ENCODE assay signal across 8 mouse cellular contexts in the genomic region with DNA sequence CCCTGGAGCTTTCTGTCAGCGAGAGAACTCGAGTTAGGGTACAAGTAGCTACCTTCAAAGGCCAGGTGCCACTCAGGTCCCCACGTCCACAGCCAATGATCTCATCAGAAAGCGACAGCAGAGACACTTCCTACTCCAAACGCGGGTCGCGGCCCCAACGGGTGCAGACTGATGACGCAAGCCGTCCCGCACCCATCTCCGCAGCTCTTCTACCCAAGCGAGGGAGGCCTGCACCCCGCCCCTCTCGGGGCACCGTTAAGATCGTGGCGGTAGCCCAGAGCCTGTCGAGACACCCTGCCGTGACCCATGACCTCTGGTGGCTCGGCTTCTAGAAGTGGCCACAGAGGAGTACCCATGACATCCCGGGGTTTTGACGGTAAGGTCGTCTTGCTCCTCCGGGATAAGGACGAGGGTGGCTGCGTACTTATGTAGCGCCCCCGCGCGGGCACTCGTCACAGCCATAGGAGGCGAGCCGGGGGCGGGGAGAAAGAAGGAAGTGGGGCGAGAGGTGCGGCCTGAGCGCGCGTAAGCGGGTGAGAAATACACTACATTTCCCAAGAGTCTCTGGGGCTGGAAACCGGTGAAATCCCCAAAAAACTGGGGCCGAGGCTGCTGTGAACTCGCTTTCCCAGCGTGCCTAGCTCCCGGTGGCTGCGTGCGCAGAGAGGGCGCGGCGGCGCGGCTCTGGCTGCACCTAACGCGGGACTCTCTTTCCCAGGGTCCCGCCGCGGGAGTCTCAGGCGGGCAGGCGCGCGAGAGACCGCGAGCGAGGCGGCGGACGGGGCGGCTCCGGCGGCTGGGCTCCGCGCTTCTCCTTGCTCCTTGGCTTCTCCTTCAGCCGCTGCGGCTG. TPM values are rescaled to one million over a fixed set of nuclear protein-coding genes. Genes with fewer than 3 reads are reported as not detected.
DNase-seq lines count a peak whose midpoint lies in the region; ATAC-seq and TF ChIP-seq lines count a peak whose summit lies in the region.

Gene Tpr (plus strand): TSS at position 201 of the 850 bp plus-strand sequence.
Gene Odr4 (minus strand): TSS at position 443 of the 850 bp plus-strand sequence.

- TF ChIP-seq CTCF in G1E (IDR thresholded peaks at IDR 0.05; ENCODE audit: low read depth, low read length) = peak; percentile 67
- TF ChIP-seq CTCF in layer of hippocampus, adult 2 months (conservative IDR thresholded peaks at IDR 0.05) = peak; percentile 83
- peak; percentile 77 for TF ChIP-seq CTCF in lung, embryonic 14.5 days (IDR thresholded peaks at IDR 0.05; ENCODE audit: low read depth)
- peak; percentile 75; the same call in 1 of the 2 replicates for TF ChIP-seq CTCF in olfactory bulb, adult 2 months (IDR thresholded peaks at IDR 0.05; ENCODE audit: insufficient read depth, low read depth, low read length)
- TF ChIP-seq CTCF in thymus, adult 2 months (IDR thresholded peaks at IDR 0.05; ENCODE audit: borderline replicate concordance, control insufficient read depth, extremely low read depth, insufficient read depth, low read length, poor library complexity) = peak; percentile 94

- TF ChIP-seq POLR2A in olfactory bulb, adult 2 months (IDR thresholded peaks at IDR 0.05; ENCODE audit: insufficient read depth, low read depth, low read length) = peak; percentile 69
- TF ChIP-seq POLR2A in thymus, adult 2 months (IDR thresholded peaks at IDR 0.05; ENCODE audit: control insufficient read depth, extremely low read depth, insufficient read depth, low read length, poor library complexity) = peak; percentile 90

- H3K9me3 ChIP-seq in G1E (replicated peaks) = no peaks in the 10 kb centered on the region
- no peaks in the 10 kb centered on the region for H3K9me3 ChIP-seq in forebrain, embryonic 16.5 days (ENCODE audit: control insufficient read depth, low read length)
- no peaks in the 10 kb centered on the region for H3K9me3 ChIP-seq in lung, embryonic 14.5 days (ENCODE audit: low read depth, low read length)

- no peaks in the 10 kb centered on the region for H3K27me3 ChIP-seq in G1E (ENCODE audit: insufficient read depth, low read length)
- H3K27me3 ChIP-seq in forebrain, embryonic 16.5 days (replicated peaks; ENCODE audit: control insufficient read depth, insufficient read depth, low read length) = no peaks in the 10 kb centered on the region
- H3K27me3 ChIP-seq in lung, embryonic 14.5 days (ENCODE audit: insufficient read depth, low read length) = no peaks in the 10 kb centered on the region
- no peaks in the 10 kb centered on the region for H3K27me3 ChIP-seq in thymus, adult 2 months (ENCODE audit: control insufficient read depth, insufficient read depth, low read length)

- ATAC-seq in G1E (ENCODE audit: extremely low read depth, insufficient number of reproducible peaks, low FRiP score, poor library complexity, severe bottlenecking) = peak; percentile 87
- peak; percentile 98 for ATAC-seq in forebrain, embryonic 16.5 days
- ATAC-seq in lung, embryonic 14.5 days (ENCODE audit: insufficient read depth) = peak; percentile 97

- H3K27ac ChIP-seq in forebrain, embryonic 16.5 days (ENCODE audit: low read length) = peak within 1 kb of the TSS; percentile 98
- H3K27ac ChIP-seq in layer of hippocampus, adult 2 months = peak within 1 kb of the TSS; percentile 97
- H3K27ac ChIP-seq in lung, embryonic 14.5 days (ENCODE audit: low read depth) = peak within 1 kb of the TSS; percentile 94
- peak within 1 kb of the TSS; percentile 99 for H3K27ac ChIP-seq in olfactory bulb, adult 2 months (ENCODE audit: insufficient read depth, low read depth, low read length)
- peak within 1 kb of the TSS; percentile 69 for H3K27ac ChIP-seq in thymus, adult 2 months (ENCODE audit: control insufficient read depth, insufficient read depth, low read length)

- peak within 1 kb of the TSS; percentile 79 for H3K4me2 ChIP-seq in forebrain, embryonic 16.5 days (ENCODE audit: low read length)
- H3K4me2 ChIP-seq in lung, embryonic 14.5 days = peak within 1 kb of the TSS; percentile 67

- peaks cover 57% of the 10 kb centered on the region for H3K36me3 ChIP-seq in G1E (replicated peaks)
- H3K36me3 ChIP-seq in forebrain, embryonic 16.5 days (ENCODE audit: control insufficient read depth, insufficient read depth) = peaks cover 8% of the 10 kb centered on the region
- H3K36me3 ChIP-seq in lung, embryonic 14.5 days (ENCODE audit: insufficient read depth) = peaks cover 39% of the 10 kb centered on the region
- peaks cover 9% of the 10 kb centered on the region for H3K36me3 ChIP-seq in thymus, adult 2 months (ENCODE audit: control insufficient read depth, insufficient read depth, low read length)

- peak; percentile 85 for DNase-seq in G1E (ENCODE audit: low spot score)
- peak; percentile 99 for DNase-seq in cerebellum, adult 18-20 months
- peak; percentile 98 to 100 for DNase-seq in heart, postnatal 36 days
- DNase-seq in layer of hippocampus, adult 2 months (ENCODE audit: low spot score in 2 of 2) = peak; percentile 98 to 99
- DNase-seq in lung, embryonic 14.5 days = peak; percentile 100
- peak; percentile 98 for DNase-seq in thymus, adult 2 months

- under 1% methylated on average over 72 of the region's 76 CpGs for WGBS in forebrain, embryonic 16.5 days
- under 1% methylated on average over 70 of the region's 76 CpGs for WGBS in lung, embryonic 14.5 days
- under 1% methylated on average over 76 of the region's 76 CpGs for WGBS in olfactory bulb, adult 2 months
- WGBS in thymus, adult 2 months = under 1% methylated on average over 76 of the region's 76 CpGs

- H3K4me1 ChIP-seq in G1E (ENCODE audit: insufficient read depth, low read depth, low read length) = peaks cover 21% of the 10 kb centered on the region
- peaks cover 12% of the 10 kb centered on the region for H3K4me1 ChIP-seq in forebrain, embryonic 16.5 days (replicated peaks; ENCODE audit: control insufficient read depth, insufficient read depth, low read length)
- H3K4me1 ChIP-seq in lung, embryonic 14.5 days (ENCODE audit: insufficient read depth) = no peaks in the 10 kb centered on the region
- no peaks in the 10 kb centered on the region for H3K4me1 ChIP-seq in olfactory bulb, adult 2 months (ENCODE audit: control insufficient read depth, insufficient read depth, low read length)
- H3K4me1 ChIP-seq in thymus, adult 2 months (replicated peaks; ENCODE audit: control insufficient read depth, insufficient read depth, low read length) = peaks cover 5% of the 10 kb centered on the region

- H3K4me3 ChIP-seq in G1E (ENCODE audit: low read depth, low read length) = peak within 1 kb of the TSS; percentile 93
- peak within 1 kb of the TSS; percentile 54 for H3K4me3 ChIP-seq in forebrain, embryonic 16.5 days (replicated peaks; ENCODE audit: low read length)
- peak within 1 kb of the TSS; percentile 80 for H3K4me3 ChIP-seq in layer of hippocampus, adult 2 months
- H3K4me3 ChIP-seq in lung, embryonic 14.5 days (ENCODE audit: low read depth, low read length) = peak within 1 kb of the TSS; percentile 83
- peak within 1 kb of the TSS; percentile 97 for H3K4me3 ChIP-seq in olfactory bulb, adult 2 months (ENCODE audit: insufficient read depth, low read depth, low read length)
- peak within 1 kb of the TSS; percentile 79 for H3K4me3 ChIP-seq in thymus, adult 2 months (ENCODE audit: control insufficient read depth, insufficient read depth, low read length)

- intact Hi-C loops in heart, postnatal 36 days (cut with DNase I) = loop anchor here (5.0 kb wide), 1 partner anchor 1034 kb away; the partner anchor contains the start of genes Swt1 and Trmt1l

- H3K9ac ChIP-seq in forebrain, embryonic 16.5 days (replicated peaks; ENCODE audit: low read depth, low read length) = peak within 1 kb of the TSS; percentile 86
- H3K9ac ChIP-seq in lung, embryonic 14.5 days = peak within 1 kb of the TSS; percentile 87

RNA-seq across cellular contexts. Expression of gene Tpr, which starts in this region (rescaled TPM):
- total RNA-seq in G1E (2014; fragmentation: Nextera tagmentation) (1,004 and 1,198 TPM in 2 replicates), G1E (2017) (531 and 569 TPM in 2 replicates)
- 238 and 245 TPM in 2 replicates for polyA plus RNA-seq in G1E (2012)
- 134 and 141 TPM in 2 replicates for polyA plus RNA-seq in forebrain, embryonic 16.5 days (2015; fragmentation: Nextera tagmentation; extraction: Ambion mirVana)
- total RNA-seq in heart, postnatal 36 days (2021) = 100 to 1,000 TPM; 131 to 142 TPM
- total RNA-seq in layer of hippocampus, adult 2 months (2021) = 100 to 1,000 TPM; 110 TPM
- polyA plus RNA-seq in lung, embryonic 14.5 days (2014; fragmentation: Nextera tagmentation; extraction: Ambion mirVana) = 159 and 173 TPM in 2 replicates
- 192 TPM in 1 of 2 replicates, not detected in the other for polyA plus RNA-seq in olfactory bulb, adult 2 months (2012; ENCODE audit: insufficient read depth, insufficient read length, low replicate concordance, missing spikeins)
- polyA plus RNA-seq in thymus, adult 2 months (2012; rRNA removed) = 98.6 and 101 TPM in 2 replicates

RNA-seq across cellular contexts. Expression of gene Odr4, which starts in this region (rescaled TPM):
- total RNA-seq in G1E (2014; fragmentation: Nextera tagmentation) = 80.1 and 99.9 TPM in 2 replicates
- total RNA-seq in G1E (2017) = 118 and 142 TPM in 2 replicates
- 6.3 and 8.0 TPM in 2 replicates for polyA plus RNA-seq in G1E (2012)
- 46.3 and 48.1 TPM in 2 replicates for polyA plus RNA-seq in forebrain, embryonic 16.5 days (2015; fragmentation: Nextera tagmentation; extraction: Ambion mirVana)
- 10 to 100 TPM; 20.7 to 24.5 TPM for total RNA-seq in heart, postnatal 36 days (2021)
- 10 to 100 TPM; 62.6 to 64.8 TPM for total RNA-seq in layer of hippocampus, adult 2 months (2021)
- polyA plus RNA-seq in lung, embryonic 14.5 days (2014; fragmentation: Nextera tagmentation; extraction: Ambion mirVana) = 36.2 and 40.0 TPM in 2 replicates
- polyA plus RNA-seq in olfactory bulb, adult 2 months (2012; ENCODE audit: insufficient read depth, insufficient read length, low replicate concordance, missing spikeins) = not detected in 2 replicates
- 2.3 and 3.4 TPM in 2 replicates for polyA plus RNA-seq in thymus, adult 2 months (2012; rRNA removed)

Comparison
In these comparisons a context has a peak if more than half of its experiments do, and no peak if none do; other contexts are left out.
1. Peak in every context shown above with its lines: DNase-seq, ATAC-seq, H3K4me3 ChIP-seq and H3K27ac ChIP-seq.